Mouse (Mus musculus): ENCODE measurements around the gene Fthl17b.
"Not testable (repeated sequence)": the region's sequence is repeated elsewhere in the genome, so short reads cannot be mapped to it uniquely, and the experiment has no call there.

- not testable (repeated sequence) for TF ChIP-seq GATA1, TAL1 (IDR thresholded peaks at IDR 0.05; ENCODE audit: low read length)
Observed at GRCm38 (mm10) chrX:8962875-8963274, at the start of gene Fthl17b.
